ENCODE assay signal across 24 mouse cellular contexts in the genomic region with DNA sequence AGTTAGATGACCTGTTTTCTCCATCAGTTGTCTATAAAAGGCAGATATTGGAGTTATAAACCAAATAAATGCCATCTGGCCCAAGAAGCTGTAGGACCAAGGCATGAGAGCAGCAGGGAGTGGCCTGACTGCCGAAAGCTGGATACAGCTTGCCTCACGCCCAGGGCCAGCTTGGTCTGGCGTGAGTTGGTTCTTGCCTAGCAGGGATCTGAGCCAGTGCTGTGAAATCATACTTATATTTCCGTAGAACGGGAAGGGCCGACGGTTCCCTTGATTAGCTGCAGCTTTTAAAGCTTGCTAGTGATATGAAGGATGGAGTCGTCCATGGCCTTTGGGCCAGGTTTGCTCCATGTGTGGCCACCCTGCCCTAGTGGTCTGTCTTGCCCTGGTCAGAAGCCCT. TPM values are rescaled to one million over a fixed set of nuclear protein-coding genes. Genes with fewer than 3 reads are reported as not detected.
A peak's percentile ranks its signal among the peaks of the same experiment; 100 is the strongest.
DNase-seq lines count a peak whose midpoint lies in the region; ATAC-seq and TF ChIP-seq lines count a peak whose summit lies in the region.
"Had no signal": no experiment of that assay in that cellular context is flagged by ENCODE, and none has a peak within 500 bp of the region (broad histone marks: within the 10 kb centered on the region; RNA-seq: fewer than 3 reads in every experiment).

No protein-coding gene starts in this region.

- no peak overlapping the region for H3K4me3 ChIP-seq in kidney, adult 2 months (ENCODE audit: insufficient read depth, low read depth, low read length)
- no peak overlapping the region for H3K4me3 ChIP-seq in stomach, postnatal 0 days (ENCODE audit: low read depth, low read length)
- H3K4me3 ChIP-seq: embryonic facial prominence, embryonic 10.5 days; heart, adult 2 months; left cerebral cortex, adult 2 months; midbrain, embryonic 15.5 days; myocyte; stomach, embryonic 15.5 days had no signal

- 72% methylated on average over 8 of the region's 8 CpGs for WGBS in kidney, adult 2 months
- 67% methylated on average over 8 of the region's 8 CpGs for WGBS in stomach, postnatal 0 days

- H3K4me2 ChIP-seq in stomach, postnatal 0 days (replicated peaks; ENCODE audit: low read depth) = no peak overlapping the region
- H3K4me2 ChIP-seq: hindbrain, embryonic 14.5 days; midbrain, embryonic 15.5 days; stomach, embryonic 15.5 days had no signal

- H3K27ac ChIP-seq in kidney, adult 2 months (ENCODE audit: insufficient read depth, low read depth, low read length) = no peak overlapping the region
- H3K27ac ChIP-seq in stomach, postnatal 0 days (replicated peaks) = no peak overlapping the region
- H3K27ac ChIP-seq: embryonic facial prominence, embryonic 10.5 days; heart, adult 2 months; hindbrain, embryonic 14.5 days; kidney, postnatal 0 days; left cerebral cortex, adult 2 months; midbrain, embryonic 15.5 days; stomach, embryonic 15.5 days had no signal

- H3K9ac ChIP-seq in stomach, postnatal 0 days (ENCODE audit: low read length) = no peak overlapping the region
- H3K9ac ChIP-seq: hindbrain, embryonic 14.5 days; midbrain, embryonic 15.5 days; stomach, embryonic 15.5 days had no signal

- DNase-seq in kidney, adult 2 months = peak; percentile 23
- no peak for DNase-seq in kidney, adult 8-10 months
- DNase-seq in ES-CJ7 (ENCODE audit: low read depth, low spot score) = peak; percentile 12
- peak; percentile 48 to 56 for DNase-seq in cerebellum, adult 18-20 months
- DNase-seq in cerebellum, postnatal 25 days = peak; percentile 55 to 56
- DNase-seq in stomach, postnatal 0 days (ENCODE audit: low spot score) = no peak
- DNase-seq: adrenal gland, adult 8-10 months; gastrocnemius, postnatal 25 days; heart, adult 2 months; heart, postnatal 36 days; layer of hippocampus, adult 9-11 months; liver; lung, postnatal 10 days; spleen, adult 18-20 months had no signal

- ATAC-seq in activated CD4-positive, CD25-positive, alpha-beta regulatory T cell, adult 4 months = no peak
- ATAC-seq in stomach, postnatal 0 days (ENCODE audit: low FRiP score, low TSS enrichment) = no peak
- ATAC-seq in CD4-positive, CD25-positive, alpha-beta regulatory T cell, adult 4 months = no peak
- ATAC-seq: midbrain, embryonic 15.5 days had no signal

- 0 out of 2 replicates have a peak, but pooled peaks cover 5% of the 10 kb centered on the region for H3K4me1 ChIP-seq in kidney, adult 2 months (ENCODE audit: control insufficient read depth, insufficient read depth, low read length)
- no peaks in the 10 kb centered on the region for H3K4me1 ChIP-seq in stomach, postnatal 0 days (replicated peaks; ENCODE audit: control insufficient read depth, insufficient read depth)
- H3K4me1 ChIP-seq: stomach, embryonic 15.5 days had no signal

- no peaks in the 10 kb centered on the region for H3K36me3 ChIP-seq in kidney, adult 2 months (ENCODE audit: control insufficient read depth, insufficient read depth, low read length)
- H3K36me3 ChIP-seq in stomach, postnatal 0 days (ENCODE audit: control insufficient read depth, insufficient read depth, low read length) = no peaks in the 10 kb centered on the region
- H3K36me3 ChIP-seq: embryonic facial prominence, embryonic 10.5 days; midbrain, embryonic 15.5 days; stomach, embryonic 15.5 days had no signal

- TF ChIP-seq CTCF in kidney, adult 2 months (conservative IDR thresholded peaks at IDR 0.05; ENCODE audit: insufficient read depth, insufficient read length, low read depth, low read length) = no peak
- no peak for TF ChIP-seq CTCF in stomach, postnatal 0 days (IDR thresholded peaks at IDR 0.05; ENCODE audit: low read depth)

- TF ChIP-seq EP300 in stomach, postnatal 0 days (optimal IDR thresholded peaks at IDR 0.05) = no peak

- no peak for TF ChIP-seq POLR2A in kidney, adult 2 months (IDR thresholded peaks at IDR 0.05; ENCODE audit: low read depth, low read length)

- H3K9me3 ChIP-seq in stomach, postnatal 0 days (ENCODE audit: control insufficient read depth, low read length) = no peaks in the 10 kb centered on the region
- H3K9me3 ChIP-seq: embryonic facial prominence, embryonic 10.5 days; midbrain, embryonic 15.5 days; stomach, embryonic 15.5 days had no signal

- no peaks in the 10 kb centered on the region for H3K27me3 ChIP-seq in kidney, adult 2 months (replicated peaks; ENCODE audit: control insufficient read depth, insufficient read depth, low read length)
- no peaks in the 10 kb centered on the region for H3K27me3 ChIP-seq in stomach, postnatal 0 days (ENCODE audit: control insufficient read depth, insufficient read depth, low read length)
- H3K27me3 ChIP-seq: CH12.LX; midbrain, embryonic 15.5 days; stomach, embryonic 15.5 days had no signal

RNA-seq across cellular contexts. Expression of gene Ptprg, which starts 37.1 kb away (rescaled TPM):
- 39.2 and 44.2 TPM in 2 replicates for polyA plus RNA-seq in kidney, adult 2 months (2012; rRNA removed)
- not detected for polyA plus RNA-seq in activated CD4-positive, CD25-positive, alpha-beta regulatory T cell, adult 4 months (2017; shearing (Covaris generic))
- polyA plus RNA-seq in stomach, postnatal 0 days (2015; fragmentation: Nextera tagmentation; extraction: Ambion mirVana) = 5.4 and 6.2 TPM in 2 replicates
- polyA plus RNA-seq in CD4-positive, CD25-positive, alpha-beta regulatory T cell, adult 4 months (2017; shearing (Covaris generic)) = not detected

Comparison
In these comparisons a context has a peak if more than half of its experiments do, and no peak if none do; other contexts are left out.
1. DNase-seq: peak in kidney, adult 2 months (single experiment), ES-CJ7 (single experiment), cerebellum, adult 18-20 months (2 of 2) and cerebellum, postnatal 25 days (2 of 2); none in kidney, adult 8-10 months (0 of 2) and stomach, postnatal 0 days (single experiment).